Mouse (Mus musculus) left cerebral cortex, adult 18-20 months (tissue): ENCODE results near the gene Mepce. TPM values are rescaled to one million over a fixed set of nuclear protein-coding genes. Genes with fewer than 3 reads are reported as not detected.
"Not testable (repeated sequence)": the region's sequence is repeated elsewhere in the genome, so short reads cannot be mapped to it uniquely, and the experiment has no call there.

Experiments used
- DNase-seq, 2 experiments: peaks; one replicate each; pipeline ENCODE4 v3.0.0; 2021 to 2022; ENCODE audit warnings: low spot score in 2 of 2, mixed read lengths in 1 of 2
- long read RNA-seq, 2 experiments: library from polyadenylated mRNA; stranded (forward); transcript quantifications; one replicate each; pipeline ENCODE4 v2.0.0; 2021
- total RNA-seq, 2 experiments: library from RNA; stranded (reverse); gene quantifications; 2 replicates each; pipeline ENCODE4 v1.2.3; 2021

Gene Mepce
- total RNA-seq: 10 to 100 TPM; 39.1 to 50.2 TPM
- long read RNA-seq, experiment 1, transcript Mepce-201 (4 exons, 3,128 nt): major isoform, 31 of 36 reads
- long read RNA-seq, experiment 1, partial matches to known transcripts: 3 of 36 reads
- long read RNA-seq, experiment 1, other reads (novel, unspliced or antisense): 1 of 36 reads
- long read RNA-seq, experiment 2, transcript Mepce-201 (4 exons, 3,128 nt): major isoform, 25 of 28 reads
- long read RNA-seq, experiment 2, partial matches to known transcripts: 2 of 28 reads
- long read RNA-seq, experiment 2, other reads (novel, unspliced or antisense): 1 of 28 reads

DNA sequence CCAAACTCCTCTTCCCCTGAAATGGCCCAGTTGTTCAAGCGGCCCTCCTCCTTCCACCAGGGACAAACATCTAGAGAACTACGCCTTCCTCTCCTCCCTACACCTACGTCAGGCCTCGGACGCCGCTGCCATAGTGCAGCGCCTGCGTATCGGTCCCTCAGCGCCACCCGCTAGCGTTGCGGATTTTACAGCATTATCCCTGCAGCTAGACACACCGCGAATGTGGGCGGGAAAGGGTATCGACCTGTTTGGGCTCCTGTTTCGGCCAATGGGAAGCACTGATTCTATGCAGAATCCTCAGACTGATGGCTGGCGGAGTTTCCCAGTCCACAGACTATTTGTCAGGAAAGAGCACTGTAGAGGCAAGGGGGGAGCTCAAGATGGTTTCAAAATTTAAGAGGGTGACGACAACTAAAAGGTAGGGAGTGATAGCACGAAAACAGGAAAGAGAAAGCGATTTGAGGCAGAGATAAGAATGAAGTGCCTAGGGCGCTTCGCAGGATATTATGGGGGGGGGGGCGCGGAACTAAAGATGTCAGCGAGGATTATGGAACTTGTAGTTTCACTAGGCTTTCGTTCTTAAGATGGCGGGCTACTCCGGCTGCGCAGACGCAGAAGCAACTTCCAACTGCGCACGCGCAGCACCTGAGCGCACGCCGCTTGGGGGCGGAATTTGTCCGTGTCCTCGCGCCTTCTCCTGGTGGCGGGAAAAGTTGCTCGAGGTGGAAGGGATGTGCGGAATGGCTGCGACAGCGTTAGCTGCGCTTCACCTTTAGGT lies at the start of gene Mepce, which contains the start of gene Zcwpw1:
Gene Mepce, minus strand, starts transcription at position 505 of the 778 bp plus-strand sequence.
Gene Zcwpw1, plus strand, starts transcription at position 648 of the 778 bp plus-strand sequence.
- peak; percentile 95 to 96 for DNase-seq

DNA sequence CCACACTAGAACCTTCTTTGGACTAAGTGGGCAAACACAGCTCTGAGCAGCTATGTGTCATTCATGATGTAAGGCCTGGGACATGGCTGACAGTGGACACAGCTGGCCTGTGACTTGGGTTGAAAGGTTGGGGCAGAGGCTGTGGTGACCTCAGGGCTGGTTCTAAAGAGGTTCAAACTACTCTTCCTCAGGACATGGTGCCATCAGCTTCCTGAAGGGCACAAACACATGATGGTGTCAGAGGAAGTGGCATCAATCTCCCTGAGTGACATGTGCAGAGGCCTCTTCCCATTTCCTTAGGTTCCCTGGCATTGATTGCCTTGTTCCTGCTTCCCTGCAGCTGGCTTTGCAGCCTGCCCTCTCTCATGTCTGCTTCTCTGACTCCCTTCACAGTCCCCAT lies 49.7 kb upstream of the Mepce start:
- not testable (repeated sequence) for DNase-seq

DNA sequence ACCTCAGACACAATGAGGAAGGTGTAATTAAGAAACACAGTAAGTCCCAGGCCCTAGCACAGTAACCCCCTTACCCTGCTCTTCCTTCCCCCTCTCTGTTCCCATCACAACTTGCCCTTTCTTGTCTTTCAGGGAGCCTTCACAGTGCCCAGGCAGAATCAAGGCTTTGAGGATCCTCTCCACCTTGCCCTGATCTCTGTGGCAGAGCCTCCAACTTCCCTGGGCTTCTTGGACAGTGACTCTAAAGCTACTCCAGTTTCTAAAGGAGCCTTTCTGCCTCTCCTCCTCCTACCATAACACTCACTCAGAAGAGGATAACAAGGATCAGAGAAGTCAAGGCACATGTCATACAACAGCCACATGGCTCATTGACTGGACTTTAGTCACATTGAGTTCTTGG lies 49.2 kb upstream of the Mepce start:
- DNase-seq: no peak

DNA sequence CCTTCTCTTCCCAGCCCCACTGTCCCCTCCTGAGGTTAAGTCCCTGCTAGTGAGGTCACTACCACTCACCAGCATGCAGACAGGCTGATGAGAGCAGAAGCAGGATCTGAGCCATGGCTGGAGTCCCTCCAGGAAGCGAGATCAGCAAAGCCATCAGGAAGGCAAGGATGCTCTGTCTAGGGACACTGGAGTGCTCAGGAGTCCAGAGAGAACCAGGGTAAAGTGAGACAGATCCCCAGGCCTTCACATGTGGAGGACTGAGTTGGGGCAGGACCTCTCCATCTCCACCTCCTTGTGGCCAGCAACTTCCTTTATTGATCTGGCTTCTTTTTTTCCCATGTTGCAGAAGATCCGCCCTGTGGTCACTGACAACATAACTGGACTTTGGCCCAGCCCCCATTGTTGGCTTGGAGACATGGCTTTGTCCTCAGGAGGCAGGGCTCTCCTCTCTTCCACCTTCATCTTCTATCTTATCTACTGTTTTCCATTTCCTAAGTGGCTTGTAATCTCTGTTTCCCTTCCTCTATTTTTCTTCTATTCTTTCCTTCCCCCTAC lies 48.6 kb upstream of the Mepce start, which contains the start of gene Pilra:
Gene Pilra, minus strand, starts transcription at position 316 of the 555 bp plus-strand sequence.
- not testable (repeated sequence) for DNase-seq

DNA sequence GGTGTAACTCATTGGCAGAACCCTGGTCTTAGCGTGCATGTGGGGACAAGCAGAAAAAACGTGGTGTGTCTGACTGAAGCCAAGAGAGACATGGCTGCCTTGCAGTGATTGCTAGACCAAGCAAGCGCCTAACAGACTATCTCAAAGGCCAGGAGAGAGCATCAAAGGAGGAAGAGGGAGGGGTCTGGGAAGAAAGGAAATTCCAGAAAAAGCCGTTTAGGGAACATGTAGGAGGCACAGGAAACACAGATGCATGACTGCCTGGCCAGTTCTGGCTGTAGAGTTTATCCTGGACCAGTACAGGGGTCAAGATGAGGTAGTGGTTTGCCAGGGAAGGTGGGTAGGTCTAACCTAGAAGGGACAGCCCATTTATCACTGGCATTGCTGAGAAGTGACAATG lies 46.0 kb upstream of the Mepce start:
- no peak for DNase-seq

DNA sequence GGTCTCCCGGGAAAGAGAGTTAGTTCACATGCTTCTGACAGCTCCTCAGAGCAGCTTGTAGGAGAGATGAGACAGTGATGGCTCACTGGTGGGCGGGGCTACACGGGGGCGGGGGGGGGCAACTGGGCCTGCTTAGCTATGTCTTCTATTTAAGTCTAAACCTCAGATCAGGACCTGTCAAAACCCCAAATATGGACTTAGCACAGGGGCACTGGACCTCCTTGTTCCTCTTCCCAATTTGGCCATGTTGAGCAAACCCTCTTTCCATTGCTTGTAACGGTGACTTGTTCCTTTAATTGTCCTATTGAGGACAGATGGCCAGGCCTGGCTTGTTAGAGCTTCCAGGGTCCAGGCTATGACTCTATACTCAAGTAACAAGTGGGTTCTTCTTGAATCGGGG lies 44.1 kb upstream of the Mepce start:
- no peak for DNase-seq

DNA sequence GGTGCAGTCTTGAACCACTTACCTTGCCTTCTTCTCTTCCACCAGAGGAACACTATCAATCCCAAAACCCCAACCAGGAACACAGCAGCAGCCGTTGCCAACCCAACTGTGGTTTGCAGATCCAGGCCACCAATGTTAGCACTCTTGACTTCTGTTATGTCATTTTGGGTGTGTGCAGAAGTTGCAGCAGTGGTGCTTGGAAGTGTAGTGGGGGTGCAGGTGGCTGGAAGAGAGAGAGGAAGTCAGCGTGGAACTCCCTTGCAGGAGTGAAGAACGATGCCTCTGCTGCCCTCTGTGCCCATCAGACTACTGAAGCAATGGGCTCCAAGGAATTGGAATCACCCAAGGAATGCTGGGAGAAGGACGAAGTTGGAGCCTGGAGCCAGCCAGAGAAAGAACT lies 43.7 kb upstream of the Mepce start:
- DNase-seq: no peak

DNA sequence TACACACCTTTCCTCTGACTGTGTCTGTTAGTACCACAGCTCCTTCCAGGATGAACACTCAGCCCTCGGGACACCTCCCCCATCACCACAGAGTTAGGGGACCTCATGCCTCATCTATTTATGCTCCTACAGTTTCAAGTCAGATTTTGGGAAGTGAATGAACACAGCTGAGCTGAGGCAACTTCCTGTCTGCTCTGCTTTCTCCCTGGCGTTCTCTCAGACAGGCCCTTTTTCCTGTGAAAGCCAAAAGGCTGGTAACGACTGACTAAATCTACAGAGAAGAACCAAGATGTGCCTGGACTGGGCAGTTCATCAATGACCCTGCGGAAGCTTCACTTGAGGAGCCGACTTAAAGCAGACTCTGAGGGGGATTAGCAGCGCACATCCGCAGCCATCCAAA lies 42.8 kb upstream of the Mepce start:
- no peak for DNase-seq

DNA sequence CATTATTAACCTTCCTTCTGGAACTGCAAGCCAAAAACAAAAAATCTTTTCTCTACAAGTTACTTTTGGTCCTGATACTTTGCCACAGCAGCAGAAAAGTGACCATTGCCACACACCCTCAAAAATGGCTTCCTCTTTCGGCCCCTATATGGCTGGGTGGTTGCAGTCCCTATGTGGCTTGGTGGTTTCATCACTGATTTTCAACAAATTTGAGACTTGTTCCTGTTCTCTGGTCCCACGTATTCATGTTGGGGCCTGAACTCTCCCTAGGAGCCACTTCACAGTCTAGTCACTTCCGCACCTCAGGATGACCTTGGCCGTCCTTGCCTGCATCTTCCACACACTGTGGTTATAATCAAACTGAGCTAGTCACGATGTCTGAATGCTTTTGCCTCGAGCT lies 41.2 kb upstream of the Mepce start:
- DNase-seq: no peak

DNA sequence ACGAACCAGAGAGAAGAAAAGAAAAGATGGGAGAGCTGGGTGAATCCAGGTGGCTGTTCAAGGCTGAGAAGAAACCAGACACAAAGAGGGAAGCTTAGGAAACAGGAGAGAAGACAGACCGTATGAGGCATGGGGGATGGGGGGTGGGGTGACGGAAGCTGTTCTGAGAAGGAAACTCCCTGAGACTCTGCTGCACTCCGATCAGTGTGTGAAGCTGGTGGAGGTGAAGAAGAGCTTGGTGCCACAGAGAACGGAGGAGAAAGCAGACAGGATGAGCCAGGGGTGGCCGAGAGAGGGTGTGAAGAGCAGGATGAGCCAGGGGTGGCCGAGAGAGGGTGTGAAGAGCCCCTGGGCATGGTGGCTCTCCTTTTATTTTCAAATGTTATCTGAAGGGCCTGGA lies 39.0 kb upstream of the Mepce start:
- DNase-seq: no peak

DNA sequence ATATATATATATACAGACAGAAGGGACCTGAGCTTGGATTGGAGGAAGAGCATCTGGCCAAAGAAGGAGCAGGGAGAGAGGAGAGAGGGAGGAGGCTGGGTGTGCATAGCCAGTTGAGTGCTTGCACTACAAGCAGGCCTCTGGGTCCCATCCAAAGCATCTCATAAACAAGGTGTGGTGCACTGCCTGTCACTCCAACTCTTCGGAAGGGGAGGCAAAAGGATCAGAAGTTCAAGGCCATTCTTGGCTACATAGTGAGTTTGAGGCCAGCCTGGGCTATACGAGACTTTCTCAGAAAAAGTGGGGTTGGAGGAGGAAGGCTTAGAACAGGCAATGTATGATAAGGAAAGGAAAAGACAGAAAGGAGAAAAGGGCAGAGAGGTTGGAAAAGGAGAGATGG lies 38.5 kb upstream of the Mepce start:
- no peak for DNase-seq

DNA sequence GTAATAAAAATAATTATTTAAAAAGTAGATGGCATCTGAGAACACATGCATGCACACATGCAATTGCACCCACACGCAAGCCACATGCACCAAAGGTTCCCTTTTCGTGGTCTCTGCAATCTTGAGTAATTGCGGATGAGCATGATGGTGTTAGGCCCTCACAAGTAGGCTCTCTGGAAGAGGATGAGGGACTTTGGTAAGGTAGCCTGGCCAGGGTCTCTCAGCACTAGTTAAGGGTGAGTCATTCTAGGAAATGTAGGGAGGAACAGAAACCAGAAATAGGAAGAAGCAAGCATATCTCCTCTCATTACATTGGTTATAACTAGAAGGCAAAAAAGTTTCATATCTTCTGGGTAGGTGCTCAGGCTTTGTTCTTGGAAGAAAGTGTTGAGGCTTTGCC lies 37.6 kb upstream of the Mepce start:
- no peak for DNase-seq

DNA sequence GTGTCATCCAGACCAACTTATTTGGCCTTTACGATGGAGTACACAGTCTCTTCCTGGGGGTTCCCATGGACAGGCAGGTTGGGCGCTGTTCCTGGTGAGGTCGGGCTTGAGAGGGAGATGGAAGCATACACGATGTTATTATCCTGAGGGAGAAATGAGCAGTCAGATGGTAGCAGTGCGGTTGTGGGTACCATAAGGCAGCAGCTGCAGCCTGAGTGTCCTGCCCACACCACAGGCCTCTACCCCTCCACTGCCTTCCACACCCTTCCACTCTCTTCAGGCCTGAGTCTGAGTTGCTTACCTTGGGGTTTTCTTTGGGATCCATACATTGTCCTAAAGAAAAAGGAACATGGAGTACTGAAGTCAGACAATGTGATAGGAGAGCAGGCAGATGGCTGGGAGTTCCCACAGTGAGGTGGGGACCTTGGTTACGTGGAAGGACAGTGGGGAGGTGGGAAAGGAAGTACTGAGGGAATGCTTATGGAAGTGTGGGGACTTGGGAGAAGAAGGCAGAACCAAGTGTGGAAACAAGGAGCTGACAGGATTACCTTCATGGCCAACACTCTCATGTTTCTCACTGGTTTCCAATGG lies 36.1 kb upstream of the Mepce start:
- no peak for DNase-seq

DNA sequence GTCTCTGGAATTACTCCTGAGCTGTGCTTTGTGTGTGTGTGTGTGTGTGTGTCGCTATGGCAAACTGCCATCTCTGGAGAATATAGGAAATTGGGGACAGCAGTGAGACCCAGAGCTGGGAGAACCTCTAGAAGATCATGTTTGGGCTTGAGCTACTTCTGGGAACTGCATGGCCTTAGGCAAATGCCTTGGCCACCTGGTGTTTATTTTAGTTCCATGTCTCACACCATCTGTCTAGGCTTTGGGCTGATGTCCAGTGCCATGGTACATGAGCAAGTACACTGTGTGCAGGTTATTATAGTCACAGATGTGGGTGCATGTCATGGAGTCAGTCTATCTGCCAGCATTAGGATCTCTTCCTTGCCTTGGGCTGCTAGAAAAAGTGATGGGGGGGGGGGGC lies 35.1 kb upstream of the Mepce start:
- DNase-seq: no peak

DNA sequence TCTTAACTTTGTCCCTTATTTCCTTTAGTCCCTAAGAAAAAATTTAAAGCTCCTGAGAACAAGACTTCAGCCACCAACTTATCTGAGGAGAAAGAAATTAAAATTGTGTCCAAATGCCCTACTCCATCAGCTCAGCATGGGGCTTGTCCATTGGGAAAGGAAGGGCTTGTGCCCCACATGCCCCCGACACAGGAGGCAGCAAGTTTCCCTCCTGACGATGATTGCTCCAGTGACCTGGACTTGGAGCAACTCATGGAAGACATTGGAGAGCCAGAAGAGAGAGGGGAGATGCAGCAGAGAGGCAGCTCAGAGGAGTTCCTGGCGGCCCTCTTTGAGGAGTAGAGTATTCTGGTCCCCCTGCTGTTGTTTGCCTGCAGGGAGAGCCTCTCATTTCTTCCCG lies 34.7 kb upstream of the Mepce start:
- DNase-seq: no peak

DNA sequence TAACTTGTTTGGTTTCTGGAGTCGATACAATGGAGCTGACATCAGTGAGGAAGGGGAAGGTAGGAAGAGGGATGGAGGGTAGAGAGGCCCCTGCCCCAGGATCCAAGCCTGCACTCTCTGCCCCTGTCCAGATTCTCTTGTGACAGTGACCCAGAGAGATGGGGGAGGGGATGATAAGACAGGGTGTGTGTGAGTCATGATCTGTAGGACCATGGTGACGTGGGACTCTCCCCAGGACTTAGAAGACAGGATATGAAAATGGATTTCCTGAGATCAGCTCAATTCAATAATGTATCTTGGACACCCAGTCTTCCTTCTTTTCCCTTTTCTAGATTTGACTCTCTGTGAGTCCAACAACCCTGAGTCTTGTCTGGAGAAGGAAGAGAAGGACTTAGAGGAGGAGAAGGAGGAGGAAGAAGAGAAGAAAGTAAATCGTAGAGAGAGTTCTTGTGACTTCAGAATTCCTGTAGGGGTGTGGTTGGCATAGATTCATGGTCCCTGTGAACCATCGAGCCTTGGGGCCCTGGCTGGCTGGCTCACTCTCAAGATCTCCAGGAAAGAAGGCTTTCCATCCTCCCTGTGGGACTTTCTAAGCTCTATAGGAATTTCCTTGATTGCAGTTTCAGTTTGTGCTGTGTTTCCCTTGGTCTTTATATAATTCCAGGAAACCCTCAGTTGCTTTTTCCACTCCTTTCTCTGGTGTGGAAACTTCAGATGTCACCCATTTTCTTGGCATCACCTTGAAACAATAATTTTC lies 30.2 kb upstream of the Mepce start:
- DNase-seq: no peak

DNA sequence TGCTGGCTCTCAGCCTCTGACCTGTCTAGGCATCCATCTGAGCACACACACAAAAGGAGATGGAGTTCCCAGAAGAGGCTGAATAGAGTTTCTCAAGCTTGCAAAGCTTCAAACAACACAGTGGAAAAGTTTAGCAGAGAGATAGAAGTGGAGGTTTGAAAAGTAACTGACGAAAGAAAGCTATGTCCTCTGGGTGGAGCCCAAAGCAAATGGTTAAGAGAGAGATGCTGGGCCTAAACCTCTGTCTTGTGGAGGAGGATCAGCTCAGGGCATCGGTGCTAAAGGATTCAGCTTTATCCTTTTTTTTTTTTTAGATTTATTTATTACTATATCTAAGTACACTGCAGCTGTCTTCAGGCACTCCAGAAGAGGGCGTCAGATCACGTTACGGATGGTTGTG lies 20.9 kb upstream of the Mepce start:
- no peak for DNase-seq

DNA sequence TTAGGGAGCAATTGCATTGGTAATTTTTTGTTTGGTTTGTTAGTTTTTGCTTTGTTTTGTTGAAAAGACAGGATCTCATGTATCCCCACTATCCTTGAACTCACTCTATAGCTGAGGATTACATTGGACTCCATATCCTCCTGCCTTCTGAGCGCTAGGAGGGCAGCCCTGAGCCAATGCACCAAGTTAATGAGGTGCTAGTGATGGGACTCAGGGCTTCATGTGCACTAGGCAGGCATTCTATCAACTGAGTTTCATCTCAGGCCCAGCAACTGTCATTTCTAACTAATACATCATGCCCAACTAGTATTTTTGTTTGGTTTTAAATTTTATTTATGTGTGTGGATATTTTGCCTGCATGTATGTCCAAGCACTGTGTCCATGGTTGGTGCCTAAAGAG lies 18.7 kb upstream of the Mepce start:
- DNase-seq: no peak

DNA sequence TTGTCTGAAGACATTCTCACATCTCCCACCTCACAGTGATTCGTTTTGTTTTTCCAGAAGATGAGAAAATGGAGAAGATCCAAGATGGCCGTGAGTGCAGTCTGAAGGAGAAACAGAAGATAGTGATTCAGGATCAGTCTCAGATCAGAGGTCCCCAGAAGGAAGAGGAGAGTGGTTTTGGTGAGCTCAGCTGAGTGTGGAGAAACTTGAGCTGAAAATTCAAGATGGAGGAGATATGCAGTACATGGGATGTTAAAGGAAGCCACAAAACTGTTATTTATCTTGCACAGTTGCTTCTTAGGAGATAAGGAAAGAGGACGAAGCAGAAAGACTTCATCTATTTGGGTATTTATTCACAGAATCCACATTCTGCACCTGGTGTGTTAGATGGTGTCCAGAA lies 13.5 kb upstream of the Mepce start:
- no peak for DNase-seq

DNA sequence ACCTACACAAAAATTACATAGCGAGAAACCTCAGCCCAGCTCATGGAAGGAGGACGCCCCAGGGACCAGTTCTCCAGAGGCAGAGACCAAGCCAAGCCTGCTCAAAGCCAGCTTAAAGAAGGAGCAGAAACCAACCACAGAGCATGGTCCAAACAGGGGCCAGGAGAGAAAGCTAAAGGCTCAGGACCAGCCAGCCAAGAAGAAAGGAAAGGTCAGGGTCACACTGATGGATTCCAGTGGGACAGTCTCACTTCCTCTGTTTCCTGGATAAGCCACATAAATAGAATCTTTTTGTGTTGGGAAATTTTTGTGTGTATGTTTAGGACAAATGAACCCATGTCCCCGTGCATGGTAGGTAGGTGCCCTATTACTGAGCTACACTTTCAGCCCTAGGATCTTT lies 9.2 kb upstream of the Mepce start:
- DNase-seq: no peak

DNA sequence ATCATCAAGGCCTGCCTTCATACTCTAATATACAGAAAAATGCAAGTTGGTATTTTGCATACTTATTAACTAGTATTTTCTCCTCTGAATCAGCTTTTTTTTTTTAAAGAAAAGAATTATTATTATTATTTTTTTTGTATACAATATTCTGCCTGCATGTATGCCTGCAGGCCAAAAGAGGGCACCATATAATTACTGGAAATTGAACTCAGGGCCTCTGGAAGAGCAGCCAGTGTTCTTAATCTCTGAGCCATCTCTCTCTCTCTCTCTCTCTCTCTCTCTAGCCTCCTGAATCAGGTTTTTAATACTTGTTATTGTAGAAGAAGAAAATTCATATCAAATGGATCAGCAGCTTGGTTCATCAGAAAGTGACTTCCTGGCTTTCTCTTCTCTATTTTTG lies 4.1 kb upstream of the Mepce start:
- DNase-seq: no peak
